Mouse (Mus musculus): Measurements from ENCODE around the gene Cdh4.

Cdh4 gene

DNA sequence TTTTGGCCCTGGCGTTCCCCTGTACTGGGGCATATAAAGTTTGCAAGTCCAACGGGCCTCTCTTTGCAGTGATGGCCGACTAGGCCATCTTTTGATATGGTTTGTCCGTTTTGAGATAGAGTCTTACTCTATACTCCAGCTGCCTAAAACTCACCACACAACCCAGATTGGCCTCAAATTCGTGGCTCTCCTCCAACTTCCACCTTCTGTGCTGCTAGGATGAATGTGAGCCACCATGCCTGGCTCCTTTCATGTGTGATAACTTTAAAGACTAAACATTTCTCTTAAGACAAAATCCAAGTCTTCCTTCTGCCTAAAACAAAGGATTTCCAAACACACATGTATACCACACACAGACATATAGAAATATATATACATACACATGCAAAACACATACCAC is 246.7 kb downstream of the Cdh4 start:
- DNase-seq: no peak

DNA sequence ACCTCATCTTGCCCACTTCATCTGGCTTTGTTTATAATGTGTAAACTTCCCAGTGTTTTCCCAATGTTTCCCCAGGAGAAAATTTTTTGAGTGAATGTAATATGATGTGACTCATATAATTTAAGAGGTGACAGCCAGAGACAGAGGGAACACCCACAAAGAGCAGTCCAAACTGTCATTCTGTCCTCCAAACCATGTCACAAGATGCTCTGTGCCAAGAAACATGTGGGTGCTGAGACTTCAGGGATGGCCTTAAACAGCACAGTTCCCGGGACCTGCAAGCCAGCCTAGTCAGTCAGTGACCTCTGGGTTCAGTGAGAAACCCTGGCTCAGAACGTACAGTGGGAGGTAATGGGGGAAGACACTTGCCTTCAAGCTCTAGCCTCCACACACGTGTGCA is 247.5 kb downstream of the Cdh4 start:
- peak; percentile 3 for DNase-seq

- peak; percentile 10 for DNase-seq
These were observed 248.3 kb downstream of the Cdh4 start for GRCm38 (mm10) chr2:179690571-179690970.

DNA sequence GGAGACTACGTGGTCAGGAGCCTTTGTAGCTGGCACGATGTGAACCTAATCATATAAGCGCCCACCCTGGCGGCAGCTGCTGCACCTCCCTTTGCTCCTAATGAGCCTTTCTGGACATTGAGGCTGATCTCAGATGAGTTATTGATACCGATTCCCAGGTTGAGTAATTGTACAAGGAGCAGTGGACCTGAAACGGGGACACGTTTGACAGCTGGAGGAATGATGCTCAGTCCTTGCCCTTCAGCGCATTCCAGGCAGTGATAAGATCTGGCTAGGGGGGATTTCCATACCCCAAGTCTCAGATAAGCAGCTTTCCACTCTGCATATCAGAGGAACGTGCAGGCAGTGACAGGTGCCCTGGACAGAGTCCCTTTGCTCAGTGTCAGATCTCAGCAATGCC is 252.7 kb downstream of the Cdh4 start:
- DNase-seq: no peak

- no peak for DNase-seq
These were observed 255.4 kb downstream of the Cdh4 start for GRCm38 (mm10) chr2:179697601-179698000.

- DNase-seq: no peak
These were observed 256.2 kb downstream of the Cdh4 start for GRCm38 (mm10) chr2:179698196-179698985.

- no peak for DNase-seq
These were observed 262.8 kb downstream of the Cdh4 start for GRCm38 (mm10) chr2:179705043-179705442.

DNA sequence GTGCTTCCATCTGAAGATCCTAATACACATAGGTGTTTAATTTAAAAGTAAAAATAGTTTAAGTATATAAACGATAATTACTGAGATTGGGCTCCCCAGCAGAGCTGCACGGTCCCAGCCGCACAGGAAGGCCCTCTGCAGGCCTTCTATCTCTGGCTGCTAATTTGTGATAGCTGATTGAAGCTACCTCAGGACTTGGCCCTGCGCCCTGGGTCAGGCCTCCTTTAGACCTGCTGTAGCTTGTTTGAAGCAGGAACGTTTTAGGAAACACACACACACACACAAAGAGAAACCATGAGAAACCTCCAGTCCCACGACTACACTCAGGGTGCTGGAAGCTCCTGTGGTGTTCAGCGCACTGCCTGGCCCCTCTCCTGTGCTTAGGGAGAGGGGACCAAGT is 263.2 kb downstream of the Cdh4 start:
- DNase-seq: no peak

DNA sequence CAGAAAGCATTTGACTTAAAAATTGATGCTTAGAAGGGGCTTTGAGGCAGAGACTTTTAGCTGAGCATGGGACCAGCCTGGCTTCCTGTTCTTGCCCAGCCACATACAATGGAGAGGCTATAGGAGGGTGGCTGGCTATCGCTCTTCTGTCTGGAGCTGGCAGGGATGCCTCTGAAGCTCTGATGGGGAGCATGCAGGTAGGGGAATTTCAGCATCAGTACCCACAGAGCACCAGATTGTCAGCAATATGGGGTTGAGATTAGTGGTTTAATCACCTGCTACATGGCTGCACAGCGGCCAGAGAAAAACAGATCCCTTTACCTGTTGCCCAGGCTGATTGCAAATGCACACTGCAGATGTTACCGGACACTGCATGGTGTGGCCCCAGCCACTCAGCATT is 264.4 kb downstream of the Cdh4 start:
- no peak for DNase-seq

DNA sequence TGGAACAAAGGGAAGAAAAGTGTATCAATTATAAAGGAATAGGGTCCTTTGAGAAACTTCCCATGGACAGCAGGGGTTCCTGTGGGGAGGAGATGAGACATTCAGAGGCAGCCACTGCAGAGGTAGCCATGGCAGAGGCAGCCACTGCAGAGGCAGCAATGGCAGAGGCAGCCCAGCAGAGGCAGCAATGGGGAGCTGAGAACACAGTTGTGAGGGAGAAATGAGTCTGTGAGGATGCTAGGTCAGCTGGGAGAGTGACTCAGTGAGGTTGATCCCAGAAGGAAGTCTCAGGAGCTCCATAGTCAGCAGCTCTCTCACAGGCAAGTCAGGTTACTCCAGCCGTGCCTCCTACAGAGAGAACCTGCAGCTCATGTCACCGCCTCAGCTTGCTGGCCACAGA is 266.9 kb downstream of the Cdh4 start:
- no peak for DNase-seq

DNA sequence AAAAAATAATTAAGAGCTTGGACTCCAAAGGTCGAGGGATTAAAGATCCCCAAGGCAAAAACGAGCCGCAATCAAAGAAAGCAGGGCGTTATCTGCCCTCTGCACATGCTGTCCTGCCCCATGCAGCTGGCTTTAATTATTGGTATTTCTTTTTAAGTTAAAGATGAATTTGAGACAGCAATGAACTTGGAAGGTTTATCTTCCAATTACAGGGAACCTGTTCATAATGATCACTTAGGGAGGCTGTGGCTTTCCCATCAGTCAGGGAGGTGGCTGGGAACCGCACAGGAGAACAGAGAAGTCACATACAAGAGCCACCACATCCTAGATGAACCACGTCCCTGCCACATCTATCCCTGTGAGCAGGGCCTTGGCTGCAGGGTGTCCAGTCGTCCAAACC is 270.5 kb downstream of the Cdh4 start:
- no peak for DNase-seq

DNA sequence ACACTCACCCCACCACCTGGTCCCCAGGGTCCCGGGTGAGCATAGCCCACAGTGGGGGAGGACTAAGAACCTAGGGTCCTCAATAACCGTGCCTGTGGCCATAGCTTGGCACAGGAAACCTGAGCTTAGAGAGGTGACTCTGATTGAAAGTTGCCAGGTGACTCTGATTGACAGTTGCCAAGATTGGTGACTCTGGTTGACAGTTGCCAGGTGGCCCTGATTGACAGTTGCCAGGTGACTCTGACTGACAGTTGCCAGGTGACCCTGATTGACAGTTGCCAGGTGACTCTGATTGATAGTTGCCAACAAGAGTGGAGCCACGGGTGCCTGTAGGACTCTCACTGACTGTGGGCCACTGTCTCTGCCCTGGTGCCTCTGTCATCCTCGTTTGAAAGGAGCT is 271.1 kb downstream of the Cdh4 start:
- no peak for DNase-seq

GRCm38 (mm10) chr2:179714145-179714544 is 271.9 kb downstream of the Cdh4 start:
- no peak for DNase-seq

GRCm38 (mm10) chr2:179715375-179715774 is 273.1 kb downstream of the Cdh4 start:
- no peak for DNase-seq

DNA sequence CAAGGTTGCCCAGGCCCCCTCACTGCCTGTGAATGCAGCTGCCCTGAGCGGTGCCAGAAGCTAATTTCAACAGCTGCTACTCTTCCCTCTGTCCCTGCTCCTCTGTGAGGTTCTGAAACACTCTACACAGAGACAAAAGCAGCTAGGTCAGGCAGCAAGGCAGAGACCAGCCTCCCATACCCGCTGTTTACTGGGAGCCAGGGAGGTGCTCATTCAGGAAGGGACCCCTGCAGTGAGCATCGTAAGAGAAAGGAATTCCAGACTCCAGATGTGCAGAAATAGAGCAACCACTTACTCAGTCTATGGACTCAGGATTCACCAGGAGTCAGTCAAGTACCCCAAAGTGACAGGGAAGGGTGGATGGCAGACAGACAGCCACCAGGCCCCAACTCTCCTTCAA is 278.1 kb downstream of the Cdh4 start:
- DNase-seq: no peak

GRCm38 (mm10) chr2:179721534-179722516 is 279.6 kb downstream of the Cdh4 start:
- DNase-seq: no peak

GRCm38 (mm10) chr2:179722776-179723386 is 280.6 kb downstream of the Cdh4 start:
- no peak for DNase-seq

- no peak for DNase-seq
These were observed 281.2 kb downstream of the Cdh4 start for GRCm38 (mm10) chr2:179723401-179723800.

GRCm38 (mm10) chr2:179729002-179729401 is 286.8 kb downstream of the Cdh4 start:
- peak; percentile 12 for DNase-seq

GRCm38 (mm10) chr2:179729802-179730201 is 287.6 kb downstream of the Cdh4 start:
- DNase-seq: no peak

DNA sequence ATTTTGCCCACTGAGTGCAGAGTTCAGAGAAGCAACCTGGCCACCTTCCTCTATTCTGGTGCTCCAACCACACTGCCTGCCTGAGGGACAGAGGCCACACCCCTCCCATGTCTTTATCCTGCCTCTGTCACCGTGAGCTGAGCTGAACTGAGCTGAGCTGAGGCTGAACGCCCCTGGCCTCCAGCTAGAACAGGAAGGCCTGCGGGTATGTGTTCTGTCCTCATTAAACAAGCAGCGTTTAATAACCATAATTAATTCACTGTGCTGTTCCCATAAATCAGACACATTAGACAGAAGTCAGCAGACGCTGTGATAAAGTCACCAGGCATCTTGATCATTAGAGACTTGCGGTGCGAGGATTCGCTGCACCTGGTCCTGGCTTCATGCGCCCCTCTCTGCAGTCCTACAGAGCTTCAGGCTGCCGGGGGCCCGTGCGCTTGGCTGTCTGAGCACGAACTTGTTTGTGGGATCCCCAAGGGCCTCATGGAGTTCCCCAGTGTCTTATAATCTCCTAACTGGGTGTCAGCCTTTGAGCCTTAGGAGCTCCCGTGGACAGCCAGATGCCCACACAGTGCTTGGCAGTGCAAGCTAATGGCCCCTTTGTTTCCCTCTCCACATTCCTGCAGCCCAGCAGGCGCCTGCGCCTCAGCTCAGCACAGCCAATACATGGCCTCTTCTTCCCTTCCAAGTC is 291.1 kb downstream of the Cdh4 start:
- no peak for DNase-seq

GRCm38 (mm10) chr2:179742419-179742818 is 300.2 kb downstream of the Cdh4 start:
- DNase-seq: no peak

GRCm38 (mm10) chr2:179742828-179743227 is 300.6 kb downstream of the Cdh4 start:
- no peak for DNase-seq

All from lung, postnatal 36 days (tissue).